Mouse (Mus musculus) embryo, embryonic 10.5 days (tissue): ENCODE measurements around the gene Gm27021.

Experiments
- DNase-seq: peaks from one replicate; pipeline ENCODE4 v3.0.0-alpha.2; 2015; ENCODE audit warnings: low spot score

The Gm27021 gene

DNA sequence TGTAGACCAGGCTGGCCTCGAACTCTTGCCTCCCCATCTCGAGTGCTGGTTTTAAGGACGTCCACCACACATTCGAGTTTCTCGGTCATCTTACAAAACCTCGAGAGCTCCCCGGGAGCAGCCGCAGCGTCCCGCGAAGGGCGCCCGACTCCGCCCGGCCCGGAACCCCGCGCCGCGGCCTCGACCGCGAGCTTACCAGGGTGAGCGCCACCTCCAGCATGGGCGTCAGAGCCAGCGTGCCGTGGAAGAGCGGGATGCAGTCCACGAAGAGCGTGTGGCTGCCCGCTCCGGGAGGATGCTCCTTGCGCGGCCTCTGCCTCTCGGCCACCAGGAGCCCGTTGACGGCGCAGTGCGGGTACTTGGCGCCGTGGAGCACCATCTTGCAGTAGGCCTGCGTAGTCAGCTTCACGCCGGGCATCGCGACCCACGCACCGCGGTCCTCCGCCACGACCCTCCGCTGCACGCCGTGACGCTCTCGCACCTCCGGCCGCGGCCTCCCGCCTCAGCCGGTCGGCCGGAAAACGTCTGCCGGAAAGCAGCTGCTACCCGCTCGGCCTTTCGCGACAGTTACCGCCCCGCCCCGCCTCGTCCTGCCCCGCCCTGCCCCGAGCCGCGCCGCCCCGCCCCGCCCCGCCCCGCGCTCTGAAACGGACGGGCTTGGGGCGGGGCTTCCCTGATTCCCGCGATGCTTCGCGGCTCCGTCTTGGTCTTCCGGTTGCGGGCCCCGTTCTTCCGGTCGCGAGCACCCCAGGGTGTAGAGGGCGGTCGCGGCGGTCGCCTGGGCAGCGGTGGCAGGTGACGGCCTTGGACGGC, at the start of gene Gm27021, which contains the start of gene Cox4i1:
TSS of gene Gm27021 (minus strand) at position 519 of the 813 bp plus-strand sequence.
TSS of gene Cox4i1 (plus strand) at position 662 of the 813 bp plus-strand sequence.
- DNase-seq, result peak; percentile 94

DNA sequence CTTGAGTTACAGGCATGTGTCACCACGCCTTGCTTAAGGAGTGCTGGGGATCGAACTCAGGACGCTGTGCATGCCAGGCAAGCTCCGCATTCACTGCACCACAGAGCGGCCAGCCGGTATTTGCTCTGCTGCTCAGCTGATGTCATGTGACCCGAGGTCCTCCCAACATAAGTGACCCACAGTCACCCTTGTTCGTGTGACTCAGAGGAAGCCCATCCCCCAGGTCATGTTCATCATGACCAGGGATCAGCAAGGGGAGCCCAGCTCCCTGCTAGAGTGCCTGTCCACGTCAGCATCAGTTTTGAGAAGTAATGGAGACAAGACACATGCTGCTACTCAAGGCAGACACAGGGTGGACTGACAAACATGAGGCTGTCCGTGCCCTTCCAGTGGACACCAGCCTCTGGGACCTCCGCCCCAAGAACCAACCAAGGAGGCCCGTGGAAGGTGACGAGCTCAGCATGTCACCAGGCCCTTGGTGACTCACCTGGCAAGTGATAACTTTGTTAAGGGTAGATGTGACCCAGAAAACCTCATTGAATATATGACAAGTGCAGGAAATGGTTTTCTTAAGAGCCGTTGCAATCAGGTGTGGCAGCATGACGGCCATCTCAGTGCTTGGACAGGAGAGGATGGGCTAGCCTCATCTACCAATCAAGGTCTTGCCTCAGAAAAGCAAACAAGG, 48.3 kb upstream of the Gm27021 start:
- DNase-seq, result no peak

DNA sequence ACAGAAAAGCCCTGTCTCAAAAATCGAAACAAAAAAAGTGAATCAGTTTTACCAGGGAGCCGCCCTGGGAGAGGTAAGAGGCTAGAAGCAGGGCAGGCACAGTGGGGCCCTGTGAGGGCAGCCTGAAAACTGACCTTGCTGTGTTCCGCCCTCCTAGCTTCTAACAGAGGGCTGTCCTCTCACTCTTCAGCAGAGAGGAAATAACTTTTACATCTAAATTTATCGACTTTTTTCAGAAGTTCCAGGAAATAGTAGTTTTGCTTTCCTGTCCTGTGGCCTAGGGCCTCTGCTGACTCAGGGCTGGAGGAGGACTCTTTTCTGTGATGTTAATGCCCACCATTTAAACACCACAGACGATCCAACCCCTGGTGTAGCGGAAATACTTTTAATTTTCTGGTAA, 47.3 kb upstream of the Gm27021 start:
- no peak for DNase-seq

DNA sequence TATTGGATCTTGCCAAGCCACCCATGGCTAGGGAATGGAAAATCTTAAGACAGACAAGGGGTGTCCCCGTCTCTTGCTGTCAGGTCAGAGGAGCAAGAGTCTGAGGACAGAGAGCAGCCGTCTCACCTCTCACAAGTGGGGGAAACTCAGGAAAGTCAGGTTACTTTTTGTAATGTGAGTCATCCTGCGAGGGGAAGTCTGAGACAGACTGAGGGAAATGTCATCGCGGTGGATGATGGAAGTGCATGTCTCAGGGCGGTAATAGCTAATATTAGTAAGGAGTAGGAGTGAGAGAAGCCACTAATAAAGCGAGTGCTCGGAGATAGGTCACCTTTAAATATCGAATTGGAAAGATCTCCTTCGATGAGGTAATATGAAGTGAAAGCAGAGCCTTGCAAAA, 41.3 kb upstream of the Gm27021 start:
- DNase-seq, result no peak

DNA sequence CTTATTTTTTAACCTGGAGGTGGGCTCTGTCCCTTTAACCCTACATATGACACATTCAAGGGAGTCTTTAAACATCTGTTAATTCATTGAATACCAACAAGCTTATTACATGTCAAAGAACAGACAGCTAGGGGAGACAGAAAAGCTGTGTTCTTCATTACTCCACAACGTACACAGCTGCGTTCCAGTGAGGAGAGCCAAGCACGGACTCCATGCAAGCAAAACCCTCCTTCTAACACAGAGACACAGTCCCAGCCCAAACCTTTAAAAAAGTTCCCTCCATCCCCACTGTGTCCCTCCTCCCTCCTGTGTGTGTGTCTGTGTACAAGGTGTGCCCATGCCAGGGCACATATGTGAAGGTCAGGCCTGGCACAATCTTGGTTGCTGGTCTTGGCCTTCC, 38.3 kb upstream of the Gm27021 start:
- no peak for DNase-seq

DNA sequence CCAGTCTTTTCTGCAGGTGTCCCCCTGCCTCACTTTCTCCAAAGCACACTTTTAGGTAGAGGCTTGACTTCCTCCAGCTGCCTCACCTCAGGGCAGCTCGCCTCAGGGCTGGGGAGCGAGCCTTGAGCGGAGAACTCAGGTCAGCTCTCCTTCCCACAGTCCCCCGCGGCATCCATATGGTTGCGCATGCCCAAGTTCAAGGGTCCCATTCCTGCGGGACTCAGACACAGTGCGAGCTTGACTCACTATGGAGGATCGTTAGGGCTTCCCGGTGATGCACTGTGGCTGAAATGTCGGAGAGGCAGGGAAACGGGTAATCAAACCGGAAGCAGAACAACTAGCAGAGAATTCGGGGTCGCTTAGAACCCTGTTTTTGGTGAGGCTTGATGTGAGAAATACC, 37.3 kb upstream of the Gm27021 start:
- DNase-seq, result no peak

DNA sequence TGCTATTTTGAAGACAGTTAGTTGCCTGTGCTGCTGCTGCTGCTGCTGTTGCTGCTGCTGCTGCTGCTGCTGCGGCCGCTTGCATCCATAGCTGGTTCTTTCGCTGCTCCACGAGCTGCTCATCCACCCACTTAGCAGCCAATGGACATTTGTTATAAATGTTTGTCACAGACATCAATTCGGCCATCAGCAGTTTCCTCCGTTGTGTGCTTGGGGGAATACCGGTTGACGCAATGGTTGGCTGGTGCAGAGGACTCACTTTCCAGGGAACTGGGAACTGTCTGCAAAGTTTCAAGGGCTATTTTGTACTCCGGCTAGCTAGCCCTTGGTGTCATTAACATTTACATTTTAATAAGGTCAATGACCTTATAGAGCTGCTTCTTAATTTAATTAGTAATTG, 36.3 kb upstream of the Gm27021 start:
- DNase-seq, result no peak

DNA sequence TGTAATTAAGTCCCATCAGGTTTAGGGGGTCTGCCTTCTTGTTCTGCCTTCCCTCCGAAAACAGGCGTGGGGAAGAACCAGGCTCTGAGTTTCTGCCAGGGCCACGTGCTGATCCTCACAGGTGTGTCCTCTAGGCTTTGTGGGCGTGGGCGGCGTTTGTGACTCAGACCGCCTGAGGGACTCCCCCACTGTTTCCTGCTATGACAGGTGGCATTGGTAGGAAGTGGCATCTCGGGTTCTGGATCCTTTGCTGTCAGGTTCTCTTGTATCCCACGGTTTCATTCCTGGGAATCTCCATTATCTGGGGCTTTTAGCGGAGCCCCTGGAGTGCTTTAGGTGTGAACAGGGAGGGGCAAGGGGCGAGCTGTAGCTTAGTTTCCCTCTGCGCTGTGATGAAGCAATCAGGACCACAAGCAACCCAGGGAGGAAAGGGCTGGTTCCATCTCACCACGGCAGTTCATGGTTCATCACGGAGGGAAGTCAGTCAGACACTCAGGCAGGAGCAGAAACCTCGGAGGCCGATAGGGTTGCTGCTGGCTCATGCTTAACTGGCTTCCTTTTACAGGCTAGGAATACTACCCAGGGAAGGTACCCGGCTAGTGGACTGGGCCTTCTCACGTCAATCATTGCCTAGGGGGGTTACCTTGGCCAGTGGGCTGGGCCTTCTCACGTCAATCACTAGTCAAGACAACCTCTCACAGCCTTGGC, 34.0 kb upstream of the Gm27021 start:
- DNase-seq, result no peak

DNA sequence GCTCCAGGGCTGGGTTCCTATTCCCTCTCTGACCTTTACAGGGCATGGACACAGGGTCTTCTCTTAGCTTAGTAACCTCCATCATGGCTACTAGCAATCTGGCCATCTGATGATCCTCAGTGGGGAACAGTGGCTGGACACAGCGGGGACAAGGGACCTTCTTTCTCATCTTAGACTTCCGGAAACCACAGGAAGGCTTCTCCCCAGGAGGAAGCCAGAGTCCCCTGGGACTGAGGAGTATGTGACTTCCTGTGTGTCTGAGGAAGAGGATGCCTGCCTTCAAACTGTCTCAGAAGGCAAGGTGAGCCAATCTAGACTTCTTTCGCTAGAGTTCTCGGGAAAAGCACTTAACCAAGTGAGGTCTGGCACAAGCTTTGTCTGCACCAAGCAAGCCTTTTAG, 32.2 kb upstream of the Gm27021 start:
- no peak for DNase-seq

DNA sequence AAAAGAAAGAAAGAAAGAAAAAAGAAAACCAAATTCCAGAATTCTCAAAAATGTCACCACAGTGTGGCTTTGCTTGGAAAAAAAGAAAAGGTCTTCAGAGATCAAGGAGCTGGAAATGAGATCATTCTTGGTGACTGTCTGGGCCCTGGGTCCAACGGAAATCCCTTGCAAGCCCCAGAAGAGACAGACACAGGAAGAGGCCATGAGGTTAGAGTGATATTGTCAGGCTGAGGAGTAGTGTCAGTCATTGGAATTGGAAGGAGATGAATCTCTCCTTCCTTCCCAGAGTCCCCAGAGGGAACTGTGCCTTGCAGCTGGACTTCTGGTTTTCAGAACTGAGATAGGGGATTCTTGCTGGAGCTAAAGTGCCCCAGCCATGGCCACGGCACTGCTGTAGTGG, 31.7 kb upstream of the Gm27021 start:
- no peak for DNase-seq

DNA sequence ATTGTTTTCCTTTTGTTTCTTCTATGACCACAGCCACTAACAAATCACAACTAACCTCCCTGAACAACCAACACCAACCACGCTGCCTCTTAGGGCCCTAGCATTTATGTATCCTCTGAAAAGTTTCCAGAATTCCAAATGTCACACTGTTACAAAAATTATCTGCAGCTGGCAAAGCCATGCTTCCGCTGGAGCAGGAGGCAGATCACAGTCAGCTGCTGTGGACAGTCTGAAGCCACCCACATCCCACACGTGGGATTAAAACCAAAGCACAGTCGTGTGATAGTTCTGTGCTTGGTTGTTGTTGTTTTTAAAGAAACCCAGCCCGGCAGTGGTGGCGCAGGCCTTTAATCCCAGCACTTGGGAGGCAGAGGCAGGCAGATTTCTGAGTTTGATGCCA, 31.2 kb upstream of the Gm27021 start:
- no peak for DNase-seq

DNA sequence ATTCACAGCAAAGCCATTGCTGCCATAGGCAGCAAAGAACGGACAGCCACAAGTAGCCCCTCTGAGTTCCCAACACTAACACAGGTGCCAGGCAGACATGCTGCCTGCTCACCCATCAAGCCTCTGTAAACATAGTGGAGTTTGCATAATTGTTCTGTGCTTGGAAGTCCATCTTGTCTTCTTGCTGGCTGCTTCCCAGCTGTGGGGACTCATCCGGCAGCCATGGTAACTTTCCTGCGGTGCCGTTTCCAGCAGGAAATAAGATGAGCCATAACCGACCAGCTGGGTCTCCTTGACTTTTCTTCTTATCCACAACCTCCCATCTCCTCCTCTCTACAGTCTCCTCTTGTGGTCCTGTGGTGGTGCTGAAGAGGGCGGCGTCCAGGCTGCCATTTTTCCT, 30.5 kb upstream of the Gm27021 start:
- no peak for DNase-seq

DNA sequence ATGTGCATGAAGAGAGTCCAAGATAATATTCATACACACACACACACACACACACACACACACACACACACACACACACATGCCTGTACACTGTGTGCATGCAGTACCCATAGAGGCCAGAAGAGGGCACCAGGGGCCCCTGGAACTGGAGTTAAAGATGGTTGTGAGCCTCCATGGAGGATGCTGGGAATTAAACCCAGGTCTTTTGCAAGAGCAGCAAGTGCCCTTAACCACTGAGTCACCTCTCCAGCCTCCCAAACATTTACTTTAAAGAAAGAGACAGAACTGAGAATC, 30.0 kb upstream of the Gm27021 start:
- no peak for DNase-seq

DNA sequence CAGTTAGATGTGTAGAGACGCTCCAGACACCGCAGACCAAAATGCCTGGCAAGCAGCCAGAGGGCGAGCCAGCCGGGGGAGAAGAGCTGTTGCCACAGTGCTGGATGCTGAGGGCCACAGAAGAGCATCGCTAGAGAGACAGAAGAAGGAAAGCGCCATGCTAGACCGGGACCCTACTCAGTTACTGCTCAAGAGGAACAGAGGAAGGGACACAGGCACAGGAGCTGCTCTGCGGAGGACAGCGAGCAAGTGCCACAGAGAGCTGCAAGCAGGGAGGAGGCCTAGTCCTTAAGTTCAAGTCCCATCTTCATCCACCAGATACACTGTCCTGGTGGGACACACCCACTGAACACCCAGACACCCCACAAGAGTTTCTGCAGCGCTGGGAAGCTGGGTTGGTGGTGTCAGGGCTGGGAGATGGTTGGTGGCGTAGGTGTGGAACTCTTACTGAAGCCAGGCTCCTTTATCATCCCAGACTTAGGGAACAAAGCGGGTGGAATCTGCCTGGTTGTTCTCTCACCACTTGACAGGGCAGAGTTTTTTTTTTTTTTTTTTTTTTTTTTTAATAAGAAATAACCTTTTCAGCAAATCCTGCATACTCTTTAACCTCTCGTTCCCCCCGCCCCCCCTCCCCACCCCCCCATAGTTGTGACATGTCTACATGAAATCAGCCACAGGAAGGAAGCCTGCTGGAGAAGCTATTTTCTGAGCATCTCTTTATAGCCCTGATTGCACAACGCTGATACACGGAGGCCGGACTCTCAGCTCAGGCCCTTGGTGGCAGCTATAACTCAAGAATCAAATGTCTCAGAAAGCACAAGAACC, 29.5 kb upstream of the Gm27021 start:
- no peak for DNase-seq

DNA sequence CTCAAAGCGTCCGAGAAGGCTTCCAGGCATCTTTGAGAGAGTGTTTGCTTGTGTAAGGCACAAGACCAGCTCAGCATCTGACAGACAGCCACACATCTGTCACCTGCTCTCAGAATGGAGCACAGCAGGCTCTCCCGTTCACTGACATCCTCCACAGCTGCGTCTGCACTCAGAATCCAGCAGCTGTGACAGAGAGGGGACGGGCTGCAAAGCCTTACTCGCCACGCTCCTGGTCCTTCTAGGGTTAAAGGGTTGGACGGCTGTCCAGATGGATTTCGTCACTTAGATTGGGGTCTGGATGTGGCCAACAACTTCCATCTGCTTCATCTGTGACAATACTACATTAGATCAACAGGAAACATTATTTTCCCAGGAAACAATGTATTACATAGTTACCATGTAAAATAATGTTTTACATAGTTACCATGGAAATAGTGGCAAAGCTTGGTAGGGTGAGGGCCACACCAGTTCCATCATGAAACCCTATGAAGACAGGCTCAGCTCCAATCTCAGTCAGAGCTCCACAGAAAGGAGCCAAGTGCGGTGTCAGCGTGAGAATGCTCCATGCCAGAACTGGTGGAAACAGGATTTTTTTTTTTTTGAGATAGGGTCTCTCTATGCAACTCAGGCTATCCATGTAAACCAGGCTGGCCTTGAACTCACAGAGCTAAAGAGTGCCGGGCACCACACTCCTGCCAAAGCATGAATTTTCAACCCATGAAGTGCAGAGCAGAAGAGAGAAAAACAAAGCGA, 28.7 kb upstream of the Gm27021 start:
- DNase-seq, result no peak

DNA sequence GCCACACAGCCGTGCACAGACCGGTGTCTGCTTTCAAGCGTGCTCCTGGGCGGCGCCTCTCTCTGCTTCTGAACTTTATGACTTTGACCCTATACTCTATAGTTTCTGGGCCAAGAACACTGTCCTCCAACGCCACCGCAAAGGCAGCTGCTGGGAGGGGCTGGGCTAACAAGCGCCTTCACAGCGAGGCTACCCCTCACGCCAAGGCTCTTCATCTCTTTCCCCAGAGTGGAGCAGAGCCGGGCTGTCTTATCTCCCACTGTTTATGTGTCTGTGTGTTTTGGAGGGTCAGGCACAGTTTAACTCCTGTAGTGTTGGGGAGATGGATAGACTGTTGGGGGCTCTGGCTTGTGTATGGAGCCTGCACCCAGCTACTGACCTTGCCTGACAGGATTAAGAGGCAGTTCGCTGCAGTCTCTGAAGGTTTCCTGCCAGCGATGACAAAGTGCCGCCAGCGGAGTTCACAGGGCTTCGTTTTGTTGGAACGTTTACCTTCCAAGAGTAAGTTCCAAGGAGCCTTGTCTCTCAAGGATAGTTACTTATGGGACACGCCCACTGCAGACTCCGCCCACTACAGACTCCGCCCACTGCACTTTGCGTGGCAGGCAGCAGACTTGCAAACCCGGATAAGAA, 26.1 kb upstream of the Gm27021 start:
- peak; percentile 55 for DNase-seq

DNA sequence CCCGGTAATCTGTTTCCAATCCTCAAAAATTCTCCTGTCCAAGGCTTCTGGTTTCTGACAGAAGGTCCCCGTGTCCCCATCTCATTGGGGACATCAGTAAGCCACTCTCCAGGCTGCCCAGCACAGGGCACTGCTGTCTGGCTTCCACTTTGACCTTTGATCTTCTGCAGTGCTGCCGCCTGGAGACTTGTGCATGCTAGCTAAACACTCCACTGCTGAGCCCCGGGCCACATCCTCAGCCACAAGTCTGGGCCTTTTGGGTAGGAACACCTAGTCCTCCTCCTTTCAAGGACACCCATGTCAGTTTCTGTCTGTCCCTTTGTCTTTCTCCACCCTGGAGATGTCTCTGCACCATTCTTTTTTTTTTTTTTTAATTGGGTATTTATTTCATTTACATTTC, 25.1 kb upstream of the Gm27021 start:
- DNase-seq, result no peak

DNA sequence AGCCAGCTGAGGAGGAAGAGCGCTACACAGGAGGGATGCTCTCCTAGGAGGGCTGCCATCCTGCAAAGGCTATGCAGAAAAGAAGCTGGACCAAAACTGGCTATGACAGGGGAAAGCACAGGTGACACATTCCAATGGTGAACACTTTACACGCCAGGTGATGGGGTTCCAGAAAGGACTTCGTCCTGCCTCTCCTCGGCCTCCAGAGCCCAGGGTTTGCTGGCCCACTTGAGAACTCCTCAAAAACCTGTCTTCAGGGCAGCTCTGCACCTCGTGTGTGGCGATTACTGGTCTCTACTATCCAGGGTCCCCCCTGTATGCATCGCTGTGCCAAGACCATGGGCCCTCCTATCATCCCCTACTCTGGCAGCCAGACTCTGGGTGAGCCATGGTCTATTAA, 20.6 kb upstream of the Gm27021 start:
- DNase-seq, result no peak

DNA sequence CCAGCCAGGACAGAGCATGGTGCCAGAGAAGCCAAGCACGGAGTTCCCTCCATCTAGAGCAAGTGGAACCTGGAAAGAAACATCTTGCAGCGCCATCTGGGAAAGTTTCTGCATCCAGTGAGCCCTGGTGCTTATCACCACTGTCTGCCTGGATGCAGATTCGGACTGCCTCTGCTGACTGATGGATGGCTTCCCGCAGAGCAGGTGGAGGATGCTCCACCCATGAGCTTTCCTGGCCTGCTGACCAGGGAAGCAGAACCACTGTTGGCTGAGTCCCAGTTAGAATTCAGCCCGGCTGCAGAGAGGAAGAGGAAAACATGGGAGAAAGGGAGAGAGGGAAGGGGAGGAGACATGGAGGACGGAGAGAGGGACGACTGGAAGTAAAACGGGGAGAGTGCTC, 19.9 kb upstream of the Gm27021 start:
- no peak for DNase-seq

DNA sequence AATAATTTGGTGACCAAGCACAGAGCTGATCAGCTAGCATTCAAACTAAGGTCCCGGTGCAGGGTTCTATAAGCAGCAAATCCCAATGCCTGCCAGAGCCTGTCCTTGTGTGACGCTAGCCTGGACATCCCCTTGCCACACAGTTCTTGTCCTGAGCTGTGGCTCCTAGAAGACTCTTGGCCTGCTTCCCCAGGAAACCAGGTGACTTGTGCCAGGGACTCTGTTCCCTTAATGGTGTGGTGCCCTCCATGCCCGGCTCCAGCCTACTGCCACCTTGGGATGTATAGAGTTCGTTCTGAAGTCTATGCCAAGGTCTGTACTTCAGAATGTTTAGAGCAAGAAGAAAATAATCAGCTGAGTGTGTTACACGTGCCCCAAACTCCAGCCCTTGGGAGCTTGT, 18.7 kb upstream of the Gm27021 start:
- DNase-seq, result no peak

DNA sequence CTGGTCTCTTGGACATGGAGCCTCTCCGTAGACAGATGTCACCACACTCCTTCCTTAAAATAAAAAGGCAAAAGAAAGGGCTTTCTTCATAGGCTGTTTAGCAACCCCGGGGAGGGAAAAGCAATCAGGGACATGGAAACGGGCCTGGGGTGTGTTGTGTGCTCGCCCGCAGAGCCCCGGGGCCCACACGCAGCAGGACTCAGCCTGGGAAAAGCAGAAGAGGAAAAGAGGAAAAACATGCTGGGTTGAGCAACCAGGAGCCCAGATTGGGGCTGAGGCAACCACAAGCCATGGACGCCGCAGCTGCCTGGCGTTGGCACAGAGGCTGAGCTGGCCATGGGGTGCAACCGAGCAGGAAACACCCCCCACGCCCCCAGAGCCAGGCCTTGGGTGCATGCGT, 18.2 kb upstream of the Gm27021 start:
- no peak for DNase-seq
